Mouse (Mus musculus) heart, postnatal 0 days (tissue): ENCODE results near the gene Meltf.

ENCODE experiments used
- CTCF ChIP-seq: IDR thresholded peaks from 2 replicates; pipeline ENCODE4 v1.5.1; 2016; ENCODE audit warnings: antibody characterized with exemption, control low read depth, low read depth
- EP300 ChIP-seq: IDR thresholded peaks from 2 replicates; pipeline ENCODE4 v1.6.1; 2016; ENCODE audit warnings: antibody characterized with exemption, low read depth

GRCm38 (mm10) chr16:31927412-31927811, 48.8 kb downstream of the Meltf start:
- TF ChIP-seq CTCF, result no peak
- no peak for TF ChIP-seq EP300
